Mouse (Mus musculus) cerebellum, adult 2 months (tissue): ENCODE results near the gene Palld. TPM values are rescaled to one million over a fixed set of nuclear protein-coding genes. Genes with fewer than 3 reads are reported as not detected.

Experiments
- DNase-seq, 2 experiments: peaks; one replicate each; pipeline ENCODE4 v3.0.0; 2021
- H3K27ac ChIP-seq: fragments of 200-500 bp; 2 replicates; pipeline ENCODE4 v1.5.1; 2012; ENCODE audit warnings: low read length, control low read depth, inconsistent platforms; ENCODE audit not compliant: insufficient read depth
- H3K27me3 ChIP-seq: fragments of 200-500 bp; 2 replicates; pipeline ENCODE4 v1.6.1; 2012; ENCODE audit warnings: inconsistent platforms, mild to moderate bottlenecking, low read length, moderate library complexity; ENCODE audit not compliant: control insufficient read depth, insufficient read depth
- H3K4me1 ChIP-seq: fragments of 200-500 bp; 2 replicates; pipeline ENCODE4 v1.6.1; 2011; ENCODE audit warnings: low read length; ENCODE audit not compliant: control insufficient read depth, insufficient read depth
- H3K4me3 ChIP-seq: fragments of 200-500 bp; replicated peaks from 2 replicates; pipeline ENCODE3; 2011; ENCODE audit warnings: mild to moderate bottlenecking, low read depth, low read length, control low read depth; ENCODE audit not compliant: insufficient read depth
- CTCF ChIP-seq: fragments of 200-500 bp; IDR thresholded peaks from 2 replicates; pipeline ENCODE4 v1.5.1; 2011; ENCODE audit warnings: low read depth, mild to moderate bottlenecking, control low read depth, low read length, moderate library complexity, borderline replicate concordance; ENCODE audit not compliant: insufficient read depth
- POLR2A ChIP-seq: fragments of 200-500 bp; IDR thresholded peaks from 2 replicates; pipeline ENCODE4 v1.6.1; 2011; ENCODE audit warnings: low read length, control low read depth, borderline replicate concordance; ENCODE audit not compliant: insufficient read depth
- WGBS: fragments of 180-500 bp; shearing (Covaris S2); methylation state at CpG from one replicate; pipeline ENCODE4 v1.1.7; 2018; 5-methylcytosine and 5-hydroxymethylcytosine counted together
- polyA plus RNA-seq: library from polyadenylated mRNA; depleted of rRNA; stranded (reverse); fragments of >200 nt; gene quantifications from 2 replicates; pipeline ENCODE4 v1.2.3, GENCODE M21; 2012

Palld gene
- polyA plus RNA-seq, 1 experiment, result 5.5 TPM

DNA sequence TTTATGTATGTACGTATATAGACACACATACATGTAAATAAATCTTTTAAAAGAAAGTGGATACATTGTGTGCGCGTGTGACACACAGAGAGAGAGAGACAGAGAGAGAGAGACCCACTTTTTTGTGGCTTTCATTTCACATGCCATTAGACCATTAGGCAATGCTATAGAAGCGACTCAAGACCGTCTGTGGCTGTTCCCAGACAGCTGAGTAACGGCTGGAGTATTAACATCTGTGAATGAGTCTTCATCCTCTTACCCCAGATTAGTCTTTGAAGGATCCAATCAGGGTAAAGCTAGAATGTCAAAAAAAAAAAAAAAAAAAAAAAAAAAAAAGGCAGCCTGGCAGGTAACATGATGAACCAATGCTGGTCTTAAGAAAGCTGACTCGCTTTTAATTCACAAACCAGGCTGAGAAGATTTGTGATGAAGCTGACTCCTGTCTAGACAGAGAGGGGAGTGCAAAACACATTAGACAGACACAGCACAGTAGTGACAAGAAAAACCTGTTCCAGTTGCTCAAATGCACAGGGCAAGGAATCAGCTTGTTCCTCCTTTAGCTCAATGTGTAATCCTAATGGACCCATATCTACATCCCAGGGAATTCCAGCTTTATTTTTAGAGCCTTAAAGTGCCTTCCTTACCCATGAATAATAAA is 204.6 kb downstream of the Palld start:
- DNase-seq, result no peak
- Histone ChIP-seq H3K4me3 (no peak overlapping the region), H3K27me3 (no peaks in the 10 kb centered on the region), H3K4me1 (no peaks in the 10 kb centered on the region), H3K27ac (no peak overlapping the region)
- WGBS, result 90% methylated on average over 7 of the region's 7 CpGs
- no peak for TF ChIP-seq POLR2A
- no peak for TF ChIP-seq CTCF

DNA sequence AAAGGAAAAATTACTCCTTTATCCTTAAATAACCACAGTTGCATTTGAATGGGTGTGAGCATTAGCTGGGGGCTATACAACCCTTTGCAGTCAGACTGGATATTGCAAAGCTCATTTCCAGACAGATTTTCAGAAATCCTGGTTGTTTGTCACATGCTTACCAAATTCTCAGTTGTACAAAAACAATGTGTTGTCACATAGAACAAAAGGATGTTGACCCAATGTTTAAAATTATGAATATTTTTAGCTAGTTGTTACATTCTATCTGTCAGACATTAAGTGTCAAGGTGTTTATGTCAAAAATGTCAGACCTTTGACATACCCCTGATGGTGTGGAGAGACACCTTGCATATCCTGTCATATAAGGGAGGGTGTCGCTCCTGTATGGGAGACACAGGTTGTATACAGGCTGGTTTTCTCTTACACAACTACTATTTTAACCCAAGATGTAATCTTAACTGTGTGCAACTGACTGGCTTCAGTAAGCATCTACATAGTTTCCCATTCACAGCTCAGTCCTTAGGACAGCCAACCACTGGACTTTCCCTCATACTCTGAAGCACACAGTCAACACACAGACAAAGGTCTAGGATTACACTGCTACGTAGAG is 205.5 kb downstream of the Palld start:
- H3K4me3 ChIP-seq, result no peak overlapping the region
- WGBS, result 96% methylated on average over 2 of the region's 2 CpGs
- no peak overlapping the region for H3K27ac ChIP-seq
- TF ChIP-seq CTCF, result no peak
- TF ChIP-seq POLR2A, result no peak
- DNase-seq, result no peak
- no peaks in the 10 kb centered on the region for H3K27me3 ChIP-seq
- H3K4me1 ChIP-seq, result no peaks in the 10 kb centered on the region

DNA sequence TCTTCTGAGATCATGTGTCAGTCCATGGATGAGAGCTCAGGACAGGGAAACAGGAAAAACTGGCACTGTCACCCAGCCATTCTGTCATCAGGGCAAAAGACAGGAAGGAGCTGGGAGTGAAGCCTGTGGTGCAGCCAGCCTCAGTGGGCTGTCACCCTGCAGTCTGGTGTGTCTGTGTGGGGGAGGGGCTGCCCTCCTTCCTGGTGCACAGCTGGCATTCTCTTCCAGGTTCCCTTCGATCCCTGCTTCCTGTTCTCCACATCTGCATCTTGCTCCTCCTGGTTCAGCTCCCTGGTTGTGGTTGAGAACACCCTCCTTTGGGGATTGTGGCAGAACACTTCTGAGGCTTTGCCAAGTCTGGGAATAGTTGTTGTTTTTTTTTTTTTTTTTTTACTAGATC is 207.1 kb downstream of the Palld start:
- Histone ChIP-seq H3K27ac (no peak overlapping the region), H3K27me3 (no peaks in the 10 kb centered on the region), H3K4me1 (no peaks in the 10 kb centered on the region), H3K4me3 (no peak overlapping the region)
- TF ChIP-seq CTCF (no peak), POLR2A (no peak)
- WGBS, result 42% methylated on average over 1 of the region's 1 CpGs
- DNase-seq, result no peak

DNA sequence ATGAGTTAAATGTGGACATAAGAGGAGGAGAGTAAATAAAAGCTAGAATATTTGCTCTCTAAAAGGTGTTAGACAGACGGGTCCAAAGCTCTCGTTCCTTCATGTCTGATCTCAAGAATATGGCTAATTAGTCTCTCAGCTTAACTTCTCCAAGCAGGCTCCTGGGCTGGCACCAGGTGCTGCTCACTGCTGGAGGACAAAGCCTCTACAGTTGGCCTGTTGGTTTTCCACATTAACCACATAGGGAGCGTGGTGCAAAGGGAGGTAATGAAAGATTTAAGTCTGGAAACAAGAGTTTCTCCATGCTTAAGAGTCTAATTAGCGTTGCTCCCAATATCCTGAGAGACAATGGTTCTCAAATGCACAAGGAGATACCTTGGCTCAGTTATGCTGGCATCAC is 209.6 kb downstream of the Palld start:
- H3K4me1 ChIP-seq, result no peaks in the 10 kb centered on the region
- TF ChIP-seq CTCF (no peak), POLR2A (no peak)
- H3K27ac ChIP-seq, result no peak overlapping the region
- no peak for DNase-seq
- no peak overlapping the region for H3K4me3 ChIP-seq
- H3K27me3 ChIP-seq, result no peaks in the 10 kb centered on the region
- 56% methylated on average over 4 of the region's 4 CpGs for WGBS

DNA sequence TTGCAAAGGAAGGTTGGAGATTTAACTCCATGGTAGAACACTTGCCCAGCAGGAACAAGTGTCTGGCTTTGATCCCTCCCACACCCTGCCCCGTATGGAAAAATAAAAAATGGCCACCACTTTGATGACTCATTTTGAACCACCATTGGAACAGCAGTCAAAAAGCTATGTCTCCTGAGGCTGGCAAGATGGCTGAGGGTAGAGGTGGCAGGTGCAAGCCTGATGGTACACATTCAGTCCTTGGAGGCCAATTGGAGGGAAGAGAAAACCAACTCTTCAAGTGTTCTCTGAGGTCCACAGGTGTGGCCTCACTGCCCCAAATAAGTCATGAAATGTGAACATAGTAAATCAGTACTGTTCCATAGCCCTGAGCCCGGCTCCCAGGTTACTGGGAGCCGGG is 210.4 kb downstream of the Palld start:
- Histone ChIP-seq H3K4me1 (no peaks in the 10 kb centered on the region), H3K27ac (no peak overlapping the region), H3K4me3 (no peak overlapping the region), H3K27me3 (no peaks in the 10 kb centered on the region)
- 87% methylated on average over 3 of the region's 3 CpGs for WGBS
- DNase-seq, result no peak
- TF ChIP-seq CTCF, result no peak

DNA sequence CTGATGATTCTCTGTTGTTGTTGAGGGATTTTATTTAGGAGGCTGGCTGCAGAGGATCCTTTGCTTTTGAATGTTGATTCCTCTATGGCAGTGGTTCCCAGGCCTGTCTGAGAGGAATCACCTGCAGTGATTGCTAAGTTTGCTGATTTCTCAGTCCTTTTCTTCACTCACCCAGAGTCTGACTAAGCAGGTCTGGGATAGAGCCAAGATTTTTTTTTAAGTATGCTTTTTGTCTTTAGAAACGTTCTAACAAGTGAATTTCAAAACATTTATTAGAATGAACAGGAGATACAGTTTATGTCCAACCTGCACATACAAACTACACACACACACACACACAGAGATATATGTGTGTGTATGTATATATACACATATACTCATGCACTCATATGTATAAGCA is 211.1 kb downstream of the Palld start:
- H3K27me3 ChIP-seq, result no peaks in the 10 kb centered on the region
- DNase-seq, result no peak
- H3K27ac ChIP-seq, result no peak overlapping the region
- H3K4me1 ChIP-seq, result no peaks in the 10 kb centered on the region
- H3K4me3 ChIP-seq, result no peak overlapping the region
- TF ChIP-seq CTCF (no peak), POLR2A (no peak)
- WGBS, result 22% methylated on average over 1 of the region's 1 CpGs

DNA sequence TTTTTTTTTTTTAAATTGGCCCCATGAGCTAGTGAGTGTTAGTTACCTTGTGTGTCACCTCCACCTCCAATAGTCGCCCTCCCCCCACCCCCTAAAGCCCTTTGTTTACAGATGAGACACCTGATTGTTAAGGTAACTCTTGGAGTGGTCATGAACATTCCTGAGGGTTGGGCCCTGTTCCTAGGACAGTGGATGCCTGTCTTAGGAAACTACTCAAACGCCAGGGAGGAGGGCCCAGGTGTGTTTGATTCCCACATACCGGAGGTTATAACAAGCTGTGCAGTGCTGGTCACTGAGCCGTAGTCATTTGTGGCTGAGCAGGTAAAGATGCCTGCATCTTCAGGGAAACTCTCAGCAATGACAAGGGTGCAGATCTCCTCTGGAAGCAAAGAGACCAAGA is 215.4 kb downstream of the Palld start:
- Histone ChIP-seq H3K4me3 (no peak overlapping the region), H3K27me3 (no peaks in the 10 kb centered on the region), H3K4me1 (no peaks in the 10 kb centered on the region), H3K27ac (no peak overlapping the region)
- TF ChIP-seq CTCF (no peak), POLR2A (no peak)
- whole genome bisulfite sequencing, result 89% methylated on average over 4 of the region's 4 CpGs
- no peak for DNase-seq

DNA sequence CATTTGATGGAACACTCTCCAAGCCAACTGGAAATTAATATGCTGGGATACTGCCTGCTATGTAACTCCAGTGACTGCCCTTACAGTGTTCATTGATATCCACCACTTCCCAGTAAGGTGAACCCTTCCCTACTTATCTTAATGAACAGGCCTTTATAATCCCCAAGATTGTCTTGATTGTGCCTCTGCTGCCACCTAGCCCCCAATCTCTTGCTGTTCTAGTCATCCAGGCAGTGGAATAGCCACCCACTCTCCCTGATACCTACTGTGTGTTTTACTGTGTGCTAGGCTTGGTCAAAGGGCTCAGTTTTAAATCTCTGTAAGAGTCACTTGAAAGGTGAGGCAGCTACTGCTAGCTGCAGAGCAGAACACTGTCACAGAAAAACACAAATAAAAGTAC is 216.2 kb downstream of the Palld start:
- TF ChIP-seq POLR2A (no peak), CTCF (no peak)
- DNase-seq, result no peak

More for the DNA sequence above, 216.2 kb downstream of the Palld start:
- H3K4me1 ChIP-seq, result no peaks in the 10 kb centered on the region
- H3K27me3 ChIP-seq, result no peaks in the 10 kb centered on the region
- H3K27ac ChIP-seq, result no peak overlapping the region
- no peak overlapping the region for H3K4me3 ChIP-seq
